ENCODE assay signal across 20 mouse cellular contexts in genomic region chr11:35679976-35680375, GRCm38 (mm10).
A peak's percentile ranks its signal among the peaks of the same experiment; 100 is the strongest.
DNase-seq lines count a peak whose midpoint lies in the region; ATAC-seq and TF ChIP-seq lines count a peak whose summit lies in the region.
"Had no signal": no experiment of that assay in that cellular context is flagged by ENCODE, and none has a peak within 500 bp of the region (broad histone marks: within the 10 kb centered on the region; RNA-seq: fewer than 3 reads in every experiment).

No protein-coding gene starts in this region.

- no peak for ATAC-seq in midbrain, postnatal 0 days (ENCODE audit: low FRiP score)
- no peak for ATAC-seq in inflammation-experienced regulatory T-cells, adult 6 months
- no peak for ATAC-seq in megakaryocyte-erythroid progenitor cell, adult 5-6 weeks (replicated peaks; ENCODE audit: low FRiP score, low TSS enrichment, poor library complexity, severe bottlenecking)
- ATAC-seq: hindbrain, postnatal 0 days; lung, postnatal 0 days; midbrain, embryonic 16.5 days had no signal

- peaks cover 4% of the 10 kb centered on the region; the same call in 1 of the 2 replicates for H3K4me1 ChIP-seq in cortical plate, adult 2 months (ENCODE audit: control insufficient read depth, insufficient read depth, low read length)
- no peaks in the 10 kb centered on the region for H3K4me1 ChIP-seq in midbrain, postnatal 0 days (ENCODE audit: insufficient read depth, low read length)
- H3K4me1 ChIP-seq: forebrain, embryonic 12.5 days; limb, embryonic 13.5 days; liver, embryonic 15.5 days; megakaryocyte, embryonic 14.5 days had no signal

- H3K27me3 ChIP-seq in midbrain, postnatal 0 days (ENCODE audit: insufficient read depth, low read length), result no peaks in the 10 kb centered on the region
- H3K27me3 ChIP-seq: limb, embryonic 13.5 days; liver, embryonic 15.5 days had no signal

- no peak overlapping the region for H3K4me3 ChIP-seq in cortical plate, adult 2 months (ENCODE audit: insufficient read depth, low read length)
- H3K4me3 ChIP-seq in midbrain, postnatal 0 days (ENCODE audit: low read depth, low read length), result no peak overlapping the region
- H3K4me3 ChIP-seq: forebrain, embryonic 12.5 days; limb, embryonic 13.5 days; liver, embryonic 15.5 days; megakaryocyte, embryonic 14.5 days had no signal

- TF ChIP-seq POLR2A in cortical plate, adult 2 months (IDR thresholded peaks at IDR 0.05; ENCODE audit: extremely low read depth, insufficient read depth, low read length), result no peak

- 84% methylated on average over 5 of the region's 5 CpGs for WGBS in midbrain, postnatal 0 days

- no peaks in the 10 kb centered on the region for H3K9me3 ChIP-seq in midbrain, postnatal 0 days (ENCODE audit: low read length)
- H3K9me3 ChIP-seq: forebrain, embryonic 12.5 days; limb, embryonic 13.5 days; liver, embryonic 15.5 days; megakaryocyte, embryonic 14.5 days had no signal

- TF ChIP-seq CTCF in cortical plate, adult 2 months (IDR thresholded peaks at IDR 0.05; ENCODE audit: extremely low read depth, insufficient read depth, low read length), result no peak
- no peak for TF ChIP-seq CTCF in midbrain, postnatal 0 days (IDR thresholded peaks at IDR 0.05)

- H3K36me3 ChIP-seq in midbrain, postnatal 0 days (ENCODE audit: insufficient read depth, low read length), result no peaks in the 10 kb centered on the region
- H3K36me3 ChIP-seq: forebrain, embryonic 12.5 days; liver, embryonic 15.5 days had no signal

- H3K9ac ChIP-seq in midbrain, postnatal 0 days (replicated peaks; ENCODE audit: low read length, poor library complexity, severe bottlenecking), result no peak overlapping the region
- H3K9ac ChIP-seq: forebrain, embryonic 12.5 days; limb, embryonic 13.5 days; liver, embryonic 15.5 days had no signal

- DNase-seq in layer of hippocampus, adult 18-20 months (ENCODE audit: low spot score in 2 of 2), result peak; percentile 79 to 94
- peak; percentile 66 to 78 for DNase-seq in left cerebral cortex, adult 18-20 months (ENCODE audit: low spot score in 2 of 2)
- DNase-seq in right cerebral cortex, postnatal 10 days (ENCODE audit: low spot score in 2 of 2), result peak; percentile 73 to 85
- DNase-seq in lung, postnatal 4 days, result no peak
- no peak for DNase-seq in midbrain, postnatal 0 days (ENCODE audit: low spot score)
- DNase-seq: adrenal gland, postnatal 10 days; cerebellum, adult 8-10 months; heart, adult 18-20 months; kidney, adult 9 months; kidney, postnatal 36 days had no signal

- no peak overlapping the region for H3K4me2 ChIP-seq in midbrain, postnatal 0 days (ENCODE audit: low read depth, low read length, poor library complexity, severe bottlenecking)
- H3K4me2 ChIP-seq: forebrain, embryonic 12.5 days; limb, embryonic 13.5 days; liver, embryonic 15.5 days had no signal

- peak overlapping the region; percentile 6; the same call in 1 of the 2 replicates for H3K27ac ChIP-seq in cortical plate, adult 2 months (ENCODE audit: insufficient read depth, low read length)
- H3K27ac ChIP-seq in midbrain, postnatal 0 days (ENCODE audit: low read depth, low read length), result no peak overlapping the region
- H3K27ac ChIP-seq: forebrain, embryonic 12.5 days; hindbrain, postnatal 0 days; limb, embryonic 13.5 days; liver, embryonic 15.5 days had no signal

Comparison
In these comparisons a context has a peak if more than half of its experiments do, and no peak if none do; other contexts are left out.
1. DNase-seq: peak in layer of hippocampus, adult 18-20 months (2 of 2), left cerebral cortex, adult 18-20 months (2 of 2) and right cerebral cortex, postnatal 10 days (2 of 2); none in lung, postnatal 4 days (0 of 2) and midbrain, postnatal 0 days (single experiment).